9 mouse cellular contexts compared by ENCODE assay signal in genomic region chr11:58916879-58917744, GRCm38 (mm10). TPM values are rescaled to one million over a fixed set of nuclear protein-coding genes. Genes with fewer than 3 reads are reported as not detected.
DNase-seq lines count a peak whose midpoint lies in the region; ATAC-seq and TF ChIP-seq lines count a peak whose summit lies in the region.
"Had no signal": no experiment of that assay in that cellular context is flagged by ENCODE, and none has a peak within 500 bp of the region (broad histone marks: within the 10 kb centered on the region; RNA-seq: fewer than 3 reads in every experiment).

No protein-coding gene starts in this region.

- no peak for DNase-seq in forebrain, postnatal 0 days
- peak; percentile 28 for DNase-seq in urinary bladder, postnatal 14 days (ENCODE audit: low spot score)
- DNase-seq in urinary bladder, postnatal 10 days (ENCODE audit: low spot score): no peak
- peak; percentile 58 for DNase-seq in embryo, embryonic 11 days
- DNase-seq in liver, embryonic 13.5 days: peak; percentile 80
- DNase-seq in layer of hippocampus, postnatal 14 days (ENCODE audit: low spot score in 2 of 2): no peak

- H3K4me2 ChIP-seq in forebrain, postnatal 0 days (ENCODE audit: low read depth): no peak overlapping the region
- no peak overlapping the region for H3K4me2 ChIP-seq in forebrain, embryonic 13.5 days
- H3K4me2 ChIP-seq in liver, embryonic 13.5 days: peak overlapping the region; percentile 83

- H3K27me3 ChIP-seq in forebrain, postnatal 0 days (ENCODE audit: insufficient read depth, low read length): no peaks in the 10 kb centered on the region; the same call in 1 of the 2 replicates
- peaks cover 6% of the 10 kb centered on the region for H3K27me3 ChIP-seq in forebrain, embryonic 13.5 days
- no peaks in the 10 kb centered on the region for H3K27me3 ChIP-seq in liver, embryonic 13.5 days
- no peaks in the 10 kb centered on the region for H3K27me3 ChIP-seq in small intestine, adult 2 months (ENCODE audit: control insufficient read depth, insufficient read depth, low read length)

- no peaks in the 10 kb centered on the region for H3K9me3 ChIP-seq in forebrain, postnatal 0 days (ENCODE audit: low read length)
- no peaks in the 10 kb centered on the region for H3K9me3 ChIP-seq in forebrain, embryonic 13.5 days (replicated peaks)
- no peaks in the 10 kb centered on the region for H3K9me3 ChIP-seq in liver, embryonic 13.5 days (replicated peaks)

- WGBS in forebrain, postnatal 0 days: 55% methylated on average over 14 of the region's 14 CpGs
- 55% methylated on average over 14 of the region's 14 CpGs for WGBS in forebrain, embryonic 13.5 days
- 34% methylated on average over 14 of the region's 14 CpGs for WGBS in liver, embryonic 13.5 days (ENCODE audit: insufficient replicate concordance)
- 44% methylated on average over 14 of the region's 14 CpGs for WGBS in small intestine, adult 2 months

- no peaks in the 10 kb centered on the region; the same call in 1 of the 2 replicates for H3K4me1 ChIP-seq in forebrain, postnatal 0 days (ENCODE audit: insufficient read depth)
- 0 out of 2 replicates have a peak, but pooled peaks cover 6% of the 10 kb centered on the region for H3K4me1 ChIP-seq in forebrain, embryonic 13.5 days
- peaks cover 93% of the 10 kb centered on the region for H3K4me1 ChIP-seq in liver, embryonic 13.5 days (replicated peaks)
- peaks cover 5% of the 10 kb centered on the region; the same call in 1 of the 2 replicates for H3K4me1 ChIP-seq in small intestine, adult 2 months (ENCODE audit: control insufficient read depth, insufficient read depth, insufficient read length, low read length)

- ATAC-seq in forebrain, postnatal 0 days: no peak
- ATAC-seq in forebrain, embryonic 13.5 days: no peak
- peak; percentile 52 for ATAC-seq in liver, embryonic 13.5 days (ENCODE audit: low read depth)

- no peaks in the 10 kb centered on the region for H3K36me3 ChIP-seq in forebrain, postnatal 0 days (ENCODE audit: insufficient read depth)
- no peaks in the 10 kb centered on the region for H3K36me3 ChIP-seq in forebrain, embryonic 13.5 days (ENCODE audit: poor library complexity, severe bottlenecking)
- peaks cover 20% of the 10 kb centered on the region for H3K36me3 ChIP-seq in liver, embryonic 13.5 days
- no peaks in the 10 kb centered on the region for H3K36me3 ChIP-seq in small intestine, adult 2 months (ENCODE audit: control insufficient read depth, insufficient read depth, low read length)

- TF ChIP-seq POLR2A in small intestine, adult 2 months (IDR thresholded peaks at IDR 0.05; ENCODE audit: low read depth, low read length): no peak; the same call in 1 of the 2 replicates

- TF ChIP-seq CTCF in forebrain, postnatal 0 days (IDR thresholded peaks at IDR 0.05; ENCODE audit: low read depth): peak; percentile 48
- peak; percentile 45; the same call in 1 of the 2 replicates for TF ChIP-seq CTCF in small intestine, adult 2 months (IDR thresholded peaks at IDR 0.05; ENCODE audit: extremely low read depth, insufficient read length, insufficient replicate concordance, low read depth, low read length)

- H3K27ac ChIP-seq in forebrain, postnatal 0 days (ENCODE audit: low read depth, low read length): no peak overlapping the region
- no peak overlapping the region for H3K27ac ChIP-seq in forebrain, embryonic 13.5 days
- H3K27ac ChIP-seq in liver, embryonic 13.5 days: peak overlapping the region; percentile 99
- H3K27ac ChIP-seq in small intestine, adult 2 months (ENCODE audit: insufficient read depth, low read depth, low read length): no peak overlapping the region

- H3K9ac ChIP-seq in forebrain, postnatal 0 days: no peak overlapping the region
- no peak overlapping the region for H3K9ac ChIP-seq in forebrain, embryonic 13.5 days
- H3K9ac ChIP-seq in liver, embryonic 13.5 days: peak overlapping the region; percentile 86

- no peak overlapping the region for H3K4me3 ChIP-seq in forebrain, postnatal 0 days (ENCODE audit: low read depth, low read length)
- no peak overlapping the region for H3K4me3 ChIP-seq in forebrain, embryonic 13.5 days
- peak overlapping the region; percentile 72 for H3K4me3 ChIP-seq in liver, embryonic 13.5 days (replicated peaks)
- H3K4me3 ChIP-seq in small intestine, adult 2 months (ENCODE audit: low read depth, low read length): no peak overlapping the region

RNA-seq across cellular contexts. Expression of gene Btnl10, which starts 0.6 kb away (rescaled TPM):
- total RNA-seq in forebrain, postnatal 0 days (2014; rRNA removed): 0.10 TPM in 1 of 2 replicates, not detected in the other
- polyA plus RNA-seq in forebrain, postnatal 0 days (2015; fragmentation: Nextera tagmentation; extraction: Ambion mirVana): not detected in 2 replicates
- polyA plus RNA-seq in forebrain, embryonic 13.5 days (2015; fragmentation: Nextera tagmentation; extraction: Ambion mirVana): not detected in 2 replicates
- 11.2 and 12.5 TPM in 2 replicates for polyA plus RNA-seq in liver, embryonic 13.5 days (2015; fragmentation: Nextera tagmentation; extraction: Ambion mirVana)
- not detected in 2 replicates for polyA plus RNA-seq in small intestine, adult 2 months (2012; rRNA removed)
- total RNA-seq in layer of hippocampus, postnatal 14 days (2021): under 1 TPM; 0.12 to 0.29 TPM
- total RNA-seq: layer of hippocampus, postnatal 25 days had no signal

RNA-seq across cellular contexts. Expression of gene Zfp39, which starts 13.1 kb away (rescaled TPM):
- 13.0 and 13.2 TPM in 2 replicates for total RNA-seq in forebrain, postnatal 0 days (2014; rRNA removed)
- 4.4 and 7.0 TPM in 2 replicates for polyA plus RNA-seq in forebrain, postnatal 0 days (2015; fragmentation: Nextera tagmentation; extraction: Ambion mirVana)
- 4.8 and 4.9 TPM in 2 replicates for polyA plus RNA-seq in forebrain, embryonic 13.5 days (2015; fragmentation: Nextera tagmentation; extraction: Ambion mirVana)
- polyA plus RNA-seq in liver, embryonic 13.5 days (2015; fragmentation: Nextera tagmentation; extraction: Ambion mirVana): 3.7 and 5.4 TPM in 2 replicates
- polyA plus RNA-seq in small intestine, adult 2 months (2012; rRNA removed): 0.10 and 0.29 TPM in 2 replicates
- 1 to 10 TPM; 8.8 to 8.9 TPM for total RNA-seq in layer of hippocampus, postnatal 14 days (2021)

RNA-seq across cellular contexts. Expression of gene Rnf187, which starts 21.6 kb away (rescaled TPM):
- 668 and 716 TPM in 2 replicates for total RNA-seq in forebrain, postnatal 0 days (2014; rRNA removed)
- polyA plus RNA-seq in forebrain, postnatal 0 days (2015; fragmentation: Nextera tagmentation; extraction: Ambion mirVana): 583 and 608 TPM in 2 replicates
- polyA plus RNA-seq in forebrain, embryonic 13.5 days (2015; fragmentation: Nextera tagmentation; extraction: Ambion mirVana): 368 and 373 TPM in 2 replicates
- polyA plus RNA-seq in liver, embryonic 13.5 days (2015; fragmentation: Nextera tagmentation; extraction: Ambion mirVana): 125 and 130 TPM in 2 replicates
- 87.9 and 160 TPM in 2 replicates for polyA plus RNA-seq in small intestine, adult 2 months (2012; rRNA removed)
- total RNA-seq in layer of hippocampus, postnatal 14 days (2021): 100 to 1,000 TPM; 501 to 506 TPM

RNA-seq across cellular contexts. Expression of gene Hist3h2ba, which starts 31.6 kb away (rescaled TPM):
- total RNA-seq in forebrain, postnatal 0 days (2014; rRNA removed): 446 and 960 TPM in 2 replicates
- polyA plus RNA-seq in forebrain, postnatal 0 days (2015; fragmentation: Nextera tagmentation; extraction: Ambion mirVana): 111 and 146 TPM in 2 replicates
- 315 and 321 TPM in 2 replicates for polyA plus RNA-seq in forebrain, embryonic 13.5 days (2015; fragmentation: Nextera tagmentation; extraction: Ambion mirVana)
- polyA plus RNA-seq in liver, embryonic 13.5 days (2015; fragmentation: Nextera tagmentation; extraction: Ambion mirVana): 5.5 and 6.3 TPM in 2 replicates
- polyA plus RNA-seq in small intestine, adult 2 months (2012; rRNA removed): 1.7 and 3.8 TPM in 2 replicates
- 100 to 1,000 TPM; 117 to 123 TPM for total RNA-seq in layer of hippocampus, postnatal 14 days (2021)

RNA-seq across cellular contexts. Expression of gene Hist3h2a, which starts 37.4 kb away (rescaled TPM):
- total RNA-seq in forebrain, postnatal 0 days (2014; rRNA removed): 181 and 199 TPM in 2 replicates
- polyA plus RNA-seq in forebrain, postnatal 0 days (2015; fragmentation: Nextera tagmentation; extraction: Ambion mirVana): 58.0 and 58.7 TPM in 2 replicates
- 126 and 132 TPM in 2 replicates for polyA plus RNA-seq in forebrain, embryonic 13.5 days (2015; fragmentation: Nextera tagmentation; extraction: Ambion mirVana)
- 12.3 and 13.7 TPM in 2 replicates for polyA plus RNA-seq in liver, embryonic 13.5 days (2015; fragmentation: Nextera tagmentation; extraction: Ambion mirVana)
- polyA plus RNA-seq in small intestine, adult 2 months (2012; rRNA removed): 5.2 and 12.1 TPM in 2 replicates
- total RNA-seq in layer of hippocampus, postnatal 14 days (2021): 10 to 100 TPM; 59.7 to 62.5 TPM

Comparison
In these comparisons a context has a peak if more than half of its experiments do, and no peak if none do; other contexts are left out.
1. DNase-seq: peak in urinary bladder, postnatal 14 days (single experiment), embryo, embryonic 11 days (single experiment) and liver, embryonic 13.5 days (single experiment); none in forebrain, postnatal 0 days (single experiment), urinary bladder, postnatal 10 days (single experiment) and layer of hippocampus, postnatal 14 days (0 of 2).
2. RNA of gene Btnl10, which starts 0.6 kb away (polyA plus RNA-seq): 11.2 to 12.5 TPM in liver, embryonic 13.5 days; not detected in forebrain, embryonic 13.5 days, not detected in forebrain, postnatal 0 days and not detected in small intestine, adult 2 months; every median in the first group is over 10 times any median in the second.